Mouse (Mus musculus) bone marrow macrophage, adult 2 months (primary cell): ENCODE measurements around the gene Grm4.

Experiments used
- CTCF ChIP-seq: IDR thresholded peaks from 2 replicates; pipeline ENCODE4 v1.5.1; 2012; ENCODE audit warnings: low read depth, mild to moderate bottlenecking, low read length, moderate library complexity
- POLR2A ChIP-seq: IDR thresholded peaks from 2 replicates; pipeline ENCODE4 v1.6.1; 2012; ENCODE audit warnings: mild to moderate bottlenecking, low read depth, low read length, borderline replicate concordance

GRCm38 (mm10) chr17:27510258-27511124, 10.7 kb downstream of the Grm4 start:
- TF ChIP-seq POLR2A (no peak), CTCF (no peak)
